Mouse (Mus musculus) heart, embryonic 14.5 days (tissue): Measurements from ENCODE around the gene Tbcel. TPM values are rescaled to one million over a fixed set of nuclear protein-coding genes. Genes with fewer than 3 reads are reported as not detected.
A peak's percentile ranks its signal among the peaks of the same experiment; 100 is the strongest.

Experiments
- ATAC-seq: fragments of 200-750 bp; cut with Nextera tagmentation; 2 replicates; pipeline ENCODE4 v1.8.0; 2017; ENCODE audit warnings: low read depth, moderate TSS enrichment; ENCODE audit not compliant: insufficient number of reproducible peaks, insufficient read depth, low FRiP score
- H3K27ac ChIP-seq, 2 experiments: fragments of 200-500 bp in 1 of 2; fragments of 300-500 bp in 1 of 2; sonication (generic) in 1 of 2; replicated peaks in 1 of 2; 2 replicates each; pipeline ENCODE4 v1.5.1; 2012 to 2014; ENCODE audit warnings: low read depth in 2 of 2, low read length in 2 of 2, control low read depth in 1 of 2, mild to moderate bottlenecking in 1 of 2, mixed read lengths in 1 of 2; ENCODE audit not compliant: control insufficient read depth in 1 of 2, insufficient read depth in 1 of 2
- H3K27me3 ChIP-seq: fragments of 300-500 bp; sonication (generic); 2 replicates; pipeline ENCODE4 v1.6.1; 2014; ENCODE audit warnings: mild to moderate bottlenecking, low read length, control low read depth; ENCODE audit not compliant: control insufficient read depth, insufficient read depth
- H3K36me3 ChIP-seq: fragments of 300-500 bp; sonication (generic); 2 replicates; pipeline ENCODE4 v1.6.1; 2014; ENCODE audit warnings: mild to moderate bottlenecking, control low read depth, low read length, mixed read lengths; ENCODE audit not compliant: control insufficient read depth, insufficient read depth
- H3K4me1 ChIP-seq, 2 experiments: fragments of 200-500 bp in 1 of 2; fragments of 300-500 bp in 1 of 2; sonication (generic) in 1 of 2; 2 replicates each; pipeline ENCODE4 v1.6.1; 2012 to 2014; ENCODE audit warnings: low read length in 2 of 2, control low read depth in 1 of 2, mixed read lengths in 1 of 2; ENCODE audit not compliant: control insufficient read depth in 2 of 2, insufficient read depth in 2 of 2
- H3K4me2 ChIP-seq: fragments of 300-500 bp; sonication (generic); 2 replicates; pipeline ENCODE4 v1.6.1; 2014; ENCODE audit warnings: mild to moderate bottlenecking, low read length
- H3K4me3 ChIP-seq, 2 experiments: fragments of 200-500 bp in 1 of 2; fragments of 300-500 bp in 1 of 2; sonication (generic) in 1 of 2; 2 replicates each; pipeline ENCODE4 v1.5.1; 2012 to 2014; ENCODE audit warnings: low read length in 2 of 2, mild to moderate bottlenecking in 2 of 2, control low read depth in 1 of 2, low read depth in 1 of 2, moderate library complexity in 1 of 2; ENCODE audit not compliant: control insufficient read depth in 1 of 2, insufficient read depth in 1 of 2
- H3K9ac ChIP-seq: fragments of 300-500 bp; sonication (generic); 2 replicates; pipeline ENCODE4 v1.6.1; 2014; ENCODE audit warnings: mild to moderate bottlenecking, low read length
- H3K9me3 ChIP-seq: fragments of 300-500 bp; sonication (generic); 2 replicates; pipeline ENCODE4 v1.6.1; 2016; ENCODE audit warnings: low read length, control low read depth; ENCODE audit not compliant: control insufficient read depth
- WGBS: fragments of 180-500 bp; shearing (Covaris S2); extraction: QIAGEN DNeasy Blood & Tissue Kit; methylation state at CpG from one replicate; pipeline ENCODE4 v1.1.7; 2014; 5-methylcytosine and 5-hydroxymethylcytosine counted together
- polyA plus RNA-seq: library from polyadenylated mRNA; unstranded; fragments of >200 nt; fragmentation: Nextera tagmentation; extraction: Ambion mirVana; gene quantifications from 2 replicates; pipeline ENCODE4 v1.2.1, GENCODE M21; 2014

The Tbcel gene
- polyA plus RNA-seq, 1 experiment from 2014 or later = 3.8 TPM

DNA sequence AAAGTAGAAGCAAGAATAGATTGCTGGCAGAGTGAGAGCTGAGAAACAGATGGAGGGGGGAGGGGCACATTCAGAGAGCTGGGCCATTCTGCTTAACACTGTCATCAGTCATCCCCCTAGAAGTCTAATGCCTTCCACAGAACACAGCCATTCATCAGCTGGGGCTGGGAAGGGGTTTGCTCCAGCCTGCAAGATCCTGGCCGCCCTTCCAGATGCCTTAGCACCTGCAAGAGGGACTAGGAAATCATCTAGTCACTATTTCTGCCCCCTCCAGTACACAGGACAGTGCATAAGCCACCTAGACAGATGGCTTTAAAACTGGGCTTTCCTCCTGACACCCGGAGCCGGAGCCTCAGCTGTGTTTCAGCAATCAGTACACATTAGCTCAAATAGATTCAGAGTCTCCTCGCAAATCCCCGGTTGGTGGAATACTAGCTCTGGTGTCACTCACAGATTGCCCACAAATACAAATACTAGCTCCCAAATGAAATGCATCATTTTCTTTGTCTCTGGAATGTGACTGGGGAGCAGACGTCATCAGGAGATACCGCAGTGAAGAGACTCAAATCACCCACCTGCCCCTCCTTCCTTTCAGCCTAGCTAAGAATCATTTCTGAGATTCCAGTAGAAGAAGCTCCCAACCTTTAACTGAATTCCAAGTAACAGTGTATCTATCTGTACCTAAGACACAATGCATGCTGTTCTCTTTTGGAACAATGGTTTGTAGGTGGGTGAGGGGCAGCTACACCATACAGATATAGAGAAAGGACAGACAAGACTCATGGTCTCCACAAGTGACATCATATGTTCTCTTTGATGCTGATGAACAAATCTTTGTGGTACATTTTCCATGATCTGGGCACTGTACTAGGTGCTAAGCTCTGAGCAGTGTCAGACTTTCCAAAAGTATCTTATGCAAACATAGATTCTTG lies 22.9 kb upstream of the Tbcel start:
- 42% methylated on average over 7 of the region's 7 CpGs for WGBS
- no peaks in the 10 kb centered on the region for H3K9me3 ChIP-seq
- no peak overlapping the region for H3K4me3 ChIP-seq
- H3K4me2 ChIP-seq = no peak overlapping the region
- H3K4me1 ChIP-seq = peaks cover 3 to 12% of the 10 kb centered on the region in 2 experiments; a peak in 2 of 4 replicates
- H3K27me3 ChIP-seq = 0 out of 2 replicates have a peak, but pooled peaks cover 3% of the 10 kb centered on the region
- no peaks in the 10 kb centered on the region for H3K36me3 ChIP-seq
- no peak overlapping the region for H3K9ac ChIP-seq
- no peak for ATAC-seq
- no peak overlapping the region for H3K27ac ChIP-seq

DNA sequence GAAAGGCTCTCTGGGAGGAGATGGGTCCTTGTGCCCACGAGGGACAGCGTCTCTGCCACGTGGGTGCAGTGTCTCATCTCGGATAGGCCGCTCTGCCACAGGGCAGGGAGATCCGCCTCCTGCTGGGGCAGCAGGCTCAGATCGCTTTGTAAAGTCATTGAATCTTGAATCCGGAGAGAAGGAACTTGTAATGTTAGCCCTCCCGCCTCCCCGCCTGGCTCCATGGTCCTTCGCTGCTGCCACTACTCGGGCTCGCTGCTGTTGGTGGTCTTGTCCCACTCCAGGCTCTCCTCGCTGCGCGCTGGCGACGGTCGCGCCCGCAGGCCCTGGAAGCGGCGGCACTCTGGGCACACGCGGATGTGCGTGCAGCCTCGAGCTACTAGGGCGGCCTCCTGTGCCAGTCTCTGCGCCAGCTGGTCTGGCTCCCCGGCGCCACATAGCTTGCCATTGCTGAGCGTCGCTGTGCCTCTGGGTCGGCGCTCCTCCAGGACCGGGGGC lies 13.0 kb upstream of the Tbcel start:
- Histone ChIP-seq H3K27me3 (peaks cover 48% of the 10 kb centered on the region), H3K4me3 (peak overlapping the region; percentile 29 to 34), H3K9me3 (no peaks in the 10 kb centered on the region), H3K4me1 (peaks cover 0 to 7% of the 10 kb centered on the region in 2 experiments; a peak in 3 of 4 replicates), H3K36me3 (no peaks in the 10 kb centered on the region), H3K27ac (no peak overlapping the region), H3K4me2 (peak overlapping the region; percentile 74), H3K9ac (peak overlapping the region; percentile 57; the same call in 1 of the 2 replicates)
- WGBS = 2% methylated on average over 36 of the region's 36 CpGs
- no peak for ATAC-seq

DNA sequence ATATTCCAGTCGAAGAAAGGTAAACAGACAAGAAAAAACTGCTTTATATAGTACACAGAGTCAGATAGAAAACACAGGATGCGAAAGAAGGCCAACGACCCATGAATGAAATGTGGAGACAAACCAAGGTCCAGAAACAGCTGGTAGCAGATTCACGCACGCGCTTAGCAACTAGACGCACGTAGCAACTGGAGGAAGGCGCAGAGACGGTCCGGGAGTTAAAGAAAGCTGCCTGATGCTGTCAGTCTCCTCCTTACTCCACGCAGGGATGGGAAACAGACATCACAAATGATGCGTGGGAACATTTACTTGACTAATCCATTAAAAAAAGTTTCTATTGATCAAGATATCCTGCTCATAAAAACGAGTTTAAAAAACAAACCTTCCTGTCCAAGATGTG lies 10.6 kb upstream of the Tbcel start:
- H3K4me1 ChIP-seq = peaks cover 2 to 7% of the 10 kb centered on the region in 2 experiments; a peak in 3 of 4 replicates
- 75% methylated on average over 14 of the region's 14 CpGs for WGBS
- H3K4me3 ChIP-seq = no peak overlapping the region
- H3K27me3 ChIP-seq = peaks cover 58% of the 10 kb centered on the region
- no peak overlapping the region for H3K27ac ChIP-seq
- no peak overlapping the region for H3K9ac ChIP-seq
- H3K4me2 ChIP-seq = no peak overlapping the region
- H3K9me3 ChIP-seq = no peaks in the 10 kb centered on the region
- no peak for ATAC-seq
- no peaks in the 10 kb centered on the region for H3K36me3 ChIP-seq

DNA sequence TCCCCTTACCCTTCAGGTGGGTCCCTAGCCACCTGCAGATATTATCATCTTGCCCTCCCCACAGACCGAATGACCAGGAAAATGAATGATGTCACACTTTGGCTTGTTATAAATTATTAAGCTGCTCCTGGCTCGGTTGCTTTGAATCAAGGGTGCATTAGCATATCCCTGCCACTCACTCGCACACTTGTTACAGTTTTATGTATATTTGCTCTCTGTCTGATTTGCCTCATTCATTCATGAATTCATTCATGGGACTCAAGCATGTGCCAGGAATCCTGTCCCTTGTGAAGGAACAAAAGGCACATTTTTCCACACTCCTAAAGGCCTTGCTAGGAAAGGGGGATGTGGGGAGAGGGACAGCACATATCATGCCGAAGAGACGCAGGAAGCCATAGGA lies 5.5 kb upstream of the Tbcel start:
- H3K9ac ChIP-seq = no peak overlapping the region
- no peak overlapping the region for H3K4me2 ChIP-seq
- whole genome bisulfite sequencing = 76% methylated on average over 5 of the region's 5 CpGs
- ATAC-seq = no peak
- no peaks in the 10 kb centered on the region for H3K36me3 ChIP-seq
- no peak overlapping the region for H3K4me3 ChIP-seq
- H3K27ac ChIP-seq = no peak overlapping the region
- peaks cover 20% of the 10 kb centered on the region for H3K27me3 ChIP-seq
- H3K9me3 ChIP-seq = no peaks in the 10 kb centered on the region
- 0 out of 4 replicates have a peak, but pooled peaks cover 0 to 2% of the 10 kb centered on the region in 2 experiments for H3K4me1 ChIP-seq

DNA sequence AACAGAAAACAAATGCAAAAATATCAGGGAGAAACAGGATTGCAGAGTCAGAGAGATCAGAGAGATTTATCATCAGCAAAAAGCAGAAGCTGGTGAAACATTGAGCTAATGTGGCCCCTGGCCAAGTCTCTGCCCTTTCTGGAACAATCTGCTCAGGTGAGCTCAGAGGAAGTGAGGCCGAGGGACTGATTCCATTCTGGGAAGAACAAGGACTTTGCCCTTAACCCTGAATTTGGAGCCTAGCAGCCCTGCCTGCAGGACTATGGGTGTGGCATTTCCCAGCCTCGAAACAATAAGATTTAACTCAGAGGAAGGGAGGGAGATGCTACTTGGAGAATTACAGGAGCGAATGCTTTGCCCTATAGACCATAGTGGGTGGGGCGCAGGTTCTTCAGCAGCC lies 4.7 kb upstream of the Tbcel start:
- WGBS = 60% methylated on average over 4 of the region's 4 CpGs
- peaks cover 19% of the 10 kb centered on the region for H3K27me3 ChIP-seq
- H3K4me2 ChIP-seq = no peak overlapping the region
- ATAC-seq = no peak
- H3K9ac ChIP-seq = no peak overlapping the region
- no peak overlapping the region for H3K27ac ChIP-seq
- H3K36me3 ChIP-seq = no peaks in the 10 kb centered on the region
- no peaks in the 10 kb centered on the region for H3K9me3 ChIP-seq
- H3K4me1 ChIP-seq = 0 out of 4 replicates have a peak, but pooled peaks cover 0 to 2% of the 10 kb centered on the region in 2 experiments
- no peak overlapping the region for H3K4me3 ChIP-seq

DNA sequence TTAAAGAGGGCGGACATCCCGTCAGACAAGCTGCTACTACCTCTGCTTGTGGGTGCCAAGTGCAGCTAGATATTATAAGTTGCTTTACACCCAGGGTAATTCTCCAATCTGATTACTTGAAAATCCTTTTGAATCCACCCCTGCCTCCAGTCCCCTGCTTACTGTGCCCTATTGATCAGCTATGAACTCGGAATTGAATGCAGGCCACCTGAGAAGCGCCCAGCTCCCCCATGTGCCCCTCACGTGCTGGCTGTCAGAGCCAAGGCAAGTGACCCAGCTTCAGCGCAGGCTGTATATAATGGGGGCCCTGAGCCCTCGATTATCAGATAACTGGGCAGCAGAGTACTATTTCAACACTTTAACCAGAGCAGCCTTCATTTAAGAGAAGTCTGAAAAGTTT lies 626 bp upstream of the Tbcel start:
- Histone ChIP-seq H3K9ac (no peak overlapping the region), H3K27me3 (no peaks in the 10 kb centered on the region), H3K4me2 (no peak overlapping the region), H3K27ac (no peak overlapping the region), H3K36me3 (no peaks in the 10 kb centered on the region), H3K4me1 (no peaks in the 10 kb centered on the region), H3K9me3 (no peaks in the 10 kb centered on the region), H3K4me3 (no peak overlapping the region)
- 68% methylated on average over 7 of the region's 7 CpGs for WGBS
- no peak for ATAC-seq

DNA sequence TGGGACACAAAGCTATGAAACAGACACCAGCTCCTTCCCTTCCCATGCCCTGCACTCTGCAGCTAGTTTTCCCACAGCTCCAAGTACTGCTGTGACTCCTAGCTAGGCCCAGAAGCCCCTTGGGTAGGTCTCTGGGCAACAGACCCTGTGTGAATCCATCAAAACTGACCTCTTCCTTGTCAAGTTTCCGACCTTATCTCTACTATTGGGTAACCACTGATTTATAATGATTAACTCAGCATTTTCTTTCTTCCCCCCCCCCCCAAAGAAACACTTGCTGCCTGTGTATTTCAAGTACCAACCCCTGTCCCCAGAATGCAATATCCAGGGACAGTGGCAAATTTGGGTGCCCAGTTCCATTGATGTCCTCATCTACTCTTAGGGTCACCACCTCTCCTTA lies 587 bp downstream of the Tbcel start:
- WGBS = 59% methylated on average over 1 of the region's 1 CpGs
- H3K9ac ChIP-seq = no peak overlapping the region
- H3K27me3 ChIP-seq = no peaks in the 10 kb centered on the region
- no peak overlapping the region for H3K4me3 ChIP-seq
- no peak for ATAC-seq
- no peak overlapping the region for H3K4me2 ChIP-seq
- no peak overlapping the region for H3K27ac ChIP-seq
- no peaks in the 10 kb centered on the region for H3K9me3 ChIP-seq
- H3K4me1 ChIP-seq = no peaks in the 10 kb centered on the region
- no peaks in the 10 kb centered on the region for H3K36me3 ChIP-seq
